Comparison of ENCODE assay signal across 8 mouse cellular contexts in the genomic region with DNA sequence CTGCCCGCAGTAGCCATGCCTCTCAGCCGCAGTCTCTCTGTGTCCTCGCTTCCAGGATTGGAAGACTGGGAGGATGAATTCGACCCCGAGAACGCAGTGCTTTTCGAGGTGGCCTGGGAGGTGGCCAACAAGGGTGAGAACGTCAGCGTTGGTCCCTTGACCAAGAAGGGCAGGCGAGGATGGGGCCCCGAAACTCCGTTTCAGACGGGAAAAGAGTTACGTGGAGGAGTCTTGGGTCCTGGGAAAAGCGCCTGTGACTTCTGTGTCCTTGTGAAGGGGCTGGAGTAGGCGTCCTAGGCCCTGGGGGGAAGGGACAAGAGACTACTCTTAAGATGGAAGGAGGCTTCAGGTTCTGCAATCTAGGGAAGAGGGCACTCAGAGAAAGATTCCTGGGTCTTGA. TPM values are rescaled to one million over a fixed set of nuclear protein-coding genes. Genes with fewer than 3 reads are reported as not detected.
DNase-seq lines count a peak whose midpoint lies in the region; ATAC-seq and TF ChIP-seq lines count a peak whose summit lies in the region.

No protein-coding gene starts in this region.

- TF ChIP-seq CTCF in testis, adult 2 months (IDR thresholded peaks at IDR 0.05; ENCODE audit: control insufficient read depth, insufficient read depth, insufficient replicate concordance, low read depth, low read length): no peak
- no peak for TF ChIP-seq CTCF in olfactory bulb, adult 2 months (IDR thresholded peaks at IDR 0.05; ENCODE audit: insufficient read depth, low read depth, low read length)

- peaks cover 27% of the 10 kb centered on the region for H3K4me1 ChIP-seq in testis, adult 2 months (ENCODE audit: control insufficient read depth, insufficient read depth, low read length)
- peaks cover 32% of the 10 kb centered on the region for H3K4me1 ChIP-seq in liver, embryonic 11.5 days (replicated peaks; ENCODE audit: control insufficient read depth, insufficient read depth, low read length)
- peaks cover 25% of the 10 kb centered on the region for H3K4me1 ChIP-seq in olfactory bulb, adult 2 months (ENCODE audit: control insufficient read depth, insufficient read depth, low read length)

- no peaks in the 10 kb centered on the region for H3K27me3 ChIP-seq in testis, adult 2 months (ENCODE audit: control insufficient read depth, insufficient read depth, low read length)
- H3K27me3 ChIP-seq in liver, embryonic 11.5 days (replicated peaks; ENCODE audit: control insufficient read depth, insufficient read depth, low read length): no peaks in the 10 kb centered on the region

- H3K9me3 ChIP-seq in liver, embryonic 11.5 days (ENCODE audit: control insufficient read depth, low read length): no peaks in the 10 kb centered on the region

- 4% methylated on average over 16 of the region's 16 CpGs for WGBS in liver, embryonic 11.5 days
- WGBS in olfactory bulb, adult 2 months: 1% methylated on average over 16 of the region's 16 CpGs

- H3K4me3 ChIP-seq in testis, adult 2 months (ENCODE audit: control insufficient read depth, low read depth, low read length): peak overlapping the region; percentile 68
- H3K4me3 ChIP-seq in liver, embryonic 11.5 days (ENCODE audit: low read depth, low read length): peak overlapping the region; percentile 83
- H3K4me3 ChIP-seq in olfactory bulb, adult 2 months (ENCODE audit: insufficient read depth, low read depth, low read length): peak overlapping the region; percentile 56

- H3K4me2 ChIP-seq in liver, embryonic 11.5 days: peak overlapping the region; percentile 89

- no peak for DNase-seq in cerebellum, postnatal 36 days
- DNase-seq in testis, postnatal 14 days (ENCODE audit: low spot score): no peak
- no peak for DNase-seq in liver, embryonic 11.5 days (ENCODE audit: low spot score)
- no peak for DNase-seq in spleen, adult 18-20 months
- DNase-seq in urinary bladder, postnatal 10 days (ENCODE audit: low spot score): no peak

- peak overlapping the region; percentile 78 for H3K9ac ChIP-seq in liver, embryonic 11.5 days (ENCODE audit: low read depth, low read length)

- no peak for TF ChIP-seq POLR2A in testis, adult 2 months (IDR thresholded peaks at IDR 0.05; ENCODE audit: control insufficient read depth, low read depth, low read length)
- no peak for TF ChIP-seq POLR2A in olfactory bulb, adult 2 months (IDR thresholded peaks at IDR 0.05; ENCODE audit: insufficient read depth, low read depth, low read length)

- H3K27ac ChIP-seq in testis, adult 2 months (ENCODE audit: control insufficient read depth, insufficient read depth, low read depth, low read length): no peak overlapping the region
- H3K27ac ChIP-seq in liver, embryonic 11.5 days (ENCODE audit: low read depth, low read length): peak overlapping the region; percentile 49; the same call in 1 of the 2 replicates
- H3K27ac ChIP-seq in olfactory bulb, adult 2 months (ENCODE audit: insufficient read depth, low read depth, low read length): peak overlapping the region; percentile 5; the same call in 1 of the 2 replicates

- ATAC-seq in cerebellum, adult (ENCODE audit: insufficient number of reproducible peaks, low FRiP score, low TSS enrichment): peak; percentile 1; the same call in 1 of the 2 replicates
- ATAC-seq in liver, embryonic 11.5 days (replicated peaks; ENCODE audit: low FRiP score): no peak

- no peaks in the 10 kb centered on the region; the same call in 1 of the 2 replicates for H3K36me3 ChIP-seq in testis, adult 2 months (ENCODE audit: control insufficient read depth, insufficient read depth, low read length)
- peaks cover 10% of the 10 kb centered on the region for H3K36me3 ChIP-seq in liver, embryonic 11.5 days (ENCODE audit: control insufficient read depth, insufficient read depth, low read length)

RNA-seq across cellular contexts. Expression of gene Gys1, which starts 0.4 kb away (rescaled TPM):
- 1.7 and 2.3 TPM in 2 replicates for polyA plus RNA-seq in testis, adult 2 months (2012; rRNA removed)
- 21.4 and 23.7 TPM in 2 replicates for polyA plus RNA-seq in liver, embryonic 11.5 days (2014; fragmentation: Nextera tagmentation; extraction: Ambion mirVana)
- not detected in 2 replicates for polyA plus RNA-seq in olfactory bulb, adult 2 months (2012; ENCODE audit: insufficient read depth, insufficient read length, low replicate concordance, missing spikeins)

RNA-seq across cellular contexts. Expression of gene Ruvbl2, which starts 2.9 kb away (rescaled TPM):
- polyA plus RNA-seq in testis, adult 2 months (2012; rRNA removed): 173 and 197 TPM in 2 replicates
- polyA plus RNA-seq in liver, embryonic 11.5 days (2014; fragmentation: Nextera tagmentation; extraction: Ambion mirVana): 240 and 250 TPM in 2 replicates
- not detected in 2 replicates for polyA plus RNA-seq in olfactory bulb, adult 2 months (2012; ENCODE audit: insufficient read depth, insufficient read length, low replicate concordance, missing spikeins)

RNA-seq across cellular contexts. Expression of gene Lhb, which starts 14.4 kb away (rescaled TPM):
- 32.8 and 38.1 TPM in 2 replicates for polyA plus RNA-seq in testis, adult 2 months (2012; rRNA removed)
- polyA plus RNA-seq in liver, embryonic 11.5 days (2014; fragmentation: Nextera tagmentation; extraction: Ambion mirVana): 0.26 TPM in 1 of 2 replicates, not detected in the other
- polyA plus RNA-seq in olfactory bulb, adult 2 months (2012; ENCODE audit: insufficient read depth, insufficient read length, low replicate concordance, missing spikeins): not detected in 2 replicates

RNA-seq across cellular contexts. Expression of gene Ntf5, which starts 21.5 kb away (rescaled TPM):
- 0.19 and 0.25 TPM in 2 replicates for polyA plus RNA-seq in testis, adult 2 months (2012; rRNA removed)
- polyA plus RNA-seq in liver, embryonic 11.5 days (2014; fragmentation: Nextera tagmentation; extraction: Ambion mirVana): 2.0 and 2.5 TPM in 2 replicates
- not detected in 2 replicates for polyA plus RNA-seq in olfactory bulb, adult 2 months (2012; ENCODE audit: insufficient read depth, insufficient read length, low replicate concordance, missing spikeins)

RNA-seq across cellular contexts. Expression of gene Ftl1, which starts 24.6 kb away (rescaled TPM):
- polyA plus RNA-seq in testis, adult 2 months (2012; rRNA removed): 152 and 188 TPM in 2 replicates
- polyA plus RNA-seq in liver, embryonic 11.5 days (2014; fragmentation: Nextera tagmentation; extraction: Ambion mirVana): 6,297 and 6,318 TPM in 2 replicates
- polyA plus RNA-seq in olfactory bulb, adult 2 months (2012; ENCODE audit: insufficient read depth, insufficient read length, low replicate concordance, missing spikeins): 553 and 835 TPM in 2 replicates

Comparison
In these comparisons a context has a peak if more than half of its experiments do, and no peak if none do; other contexts are left out.
1. RNA of gene Ruvbl2, which starts 2.9 kb away (polyA plus RNA-seq): 240 to 250 TPM in liver, embryonic 11.5 days and 173 to 197 TPM in testis, adult 2 months; not detected in olfactory bulb, adult 2 months; every median in the first group is over 100 times any median in the second.
2. RNA of gene Lhb, which starts 14.4 kb away (polyA plus RNA-seq): 32.8 to 38.1 TPM in testis, adult 2 months; 0.26 TPM in liver, embryonic 11.5 days and not detected in olfactory bulb, adult 2 months; every median in the first group is over 10 times any median in the second.
3. Peak in every context shown above with its lines, with median percentiles within 50 percentile points of each other: H3K4me3 ChIP-seq.